Mouse (Mus musculus) cortical plate, adult 2 months (tissue): ENCODE data around the gene Entpd6.

Experiments used
- CTCF ChIP-seq: fragments of 200-500 bp; IDR thresholded peaks from 2 replicates; pipeline ENCODE4 v1.5.1; 2011; ENCODE audit warnings: mild to moderate bottlenecking, control low read depth, low read length; ENCODE audit not compliant: insufficient read depth; ENCODE audit errors: extremely low read depth
- POLR2A ChIP-seq: fragments of 200-500 bp; IDR thresholded peaks from 2 replicates; pipeline ENCODE4 v1.6.1; 2011; ENCODE audit warnings: mild to moderate bottlenecking, low read length, control low read depth; ENCODE audit not compliant: insufficient read depth; ENCODE audit errors: extremely low read depth

DNA sequence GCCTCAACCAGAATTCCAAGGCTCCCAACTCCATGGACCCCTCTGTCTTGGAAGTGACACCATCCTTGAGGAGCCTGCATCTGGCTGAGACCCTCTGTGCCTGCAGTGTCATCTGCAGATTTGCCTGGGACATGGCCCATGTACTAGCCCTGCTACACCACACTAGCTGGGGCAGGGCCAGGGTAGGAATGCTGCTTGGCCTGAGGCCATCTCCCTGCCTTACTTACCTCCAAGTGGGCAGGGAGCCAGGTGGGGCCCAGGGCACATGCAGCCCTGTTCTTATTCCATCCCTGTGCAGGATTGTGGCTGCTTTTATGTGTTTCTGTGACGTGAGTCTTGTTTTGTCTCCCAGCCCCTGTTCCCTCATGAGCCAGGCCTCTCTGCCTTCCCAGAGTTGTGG, 21.9 kb downstream of the Entpd6 start:
- TF ChIP-seq CTCF (no peak), POLR2A (no peak)
